Mouse (Mus musculus) heart, embryonic 14.5 days (tissue): ENCODE measurements around the gene Klhl3. TPM values are rescaled to one million over a fixed set of nuclear protein-coding genes. Genes with fewer than 3 reads are reported as not detected.

ENCODE experiments used
- ATAC-seq: fragments of 200-750 bp; cut with Nextera tagmentation; 2 replicates; pipeline ENCODE4 v1.8.0; 2017; ENCODE audit warnings: low read depth, moderate TSS enrichment; ENCODE audit not compliant: insufficient number of reproducible peaks, insufficient read depth, low FRiP score
- H3K27ac ChIP-seq, 2 experiments: fragments of 200-500 bp in 1 of 2; fragments of 300-500 bp in 1 of 2; sonication (generic) in 1 of 2; replicated peaks in 1 of 2; 2 replicates each; pipeline ENCODE4 v1.5.1; 2012 to 2014; ENCODE audit warnings: low read depth in 2 of 2, low read length in 2 of 2, control low read depth in 1 of 2, mild to moderate bottlenecking in 1 of 2, mixed read lengths in 1 of 2; ENCODE audit not compliant: control insufficient read depth in 1 of 2, insufficient read depth in 1 of 2
- H3K27me3 ChIP-seq: fragments of 300-500 bp; sonication (generic); 2 replicates; pipeline ENCODE4 v1.6.1; 2014; ENCODE audit warnings: mild to moderate bottlenecking, low read length, control low read depth; ENCODE audit not compliant: control insufficient read depth, insufficient read depth
- H3K36me3 ChIP-seq: fragments of 300-500 bp; sonication (generic); 2 replicates; pipeline ENCODE4 v1.6.1; 2014; ENCODE audit warnings: mild to moderate bottlenecking, control low read depth, low read length, mixed read lengths; ENCODE audit not compliant: control insufficient read depth, insufficient read depth
- H3K4me1 ChIP-seq, 2 experiments: fragments of 200-500 bp in 1 of 2; fragments of 300-500 bp in 1 of 2; sonication (generic) in 1 of 2; 2 replicates each; pipeline ENCODE4 v1.6.1; 2012 to 2014; ENCODE audit warnings: low read length in 2 of 2, control low read depth in 1 of 2, mixed read lengths in 1 of 2; ENCODE audit not compliant: control insufficient read depth in 2 of 2, insufficient read depth in 2 of 2
- H3K4me2 ChIP-seq: fragments of 300-500 bp; sonication (generic); 2 replicates; pipeline ENCODE4 v1.6.1; 2014; ENCODE audit warnings: mild to moderate bottlenecking, low read length
- H3K4me3 ChIP-seq, 2 experiments: fragments of 200-500 bp in 1 of 2; fragments of 300-500 bp in 1 of 2; sonication (generic) in 1 of 2; 2 replicates each; pipeline ENCODE4 v1.5.1; 2012 to 2014; ENCODE audit warnings: low read length in 2 of 2, mild to moderate bottlenecking in 2 of 2, control low read depth in 1 of 2, low read depth in 1 of 2, moderate library complexity in 1 of 2; ENCODE audit not compliant: control insufficient read depth in 1 of 2, insufficient read depth in 1 of 2
- H3K9ac ChIP-seq: fragments of 300-500 bp; sonication (generic); 2 replicates; pipeline ENCODE4 v1.6.1; 2014; ENCODE audit warnings: mild to moderate bottlenecking, low read length
- H3K9me3 ChIP-seq: fragments of 300-500 bp; sonication (generic); 2 replicates; pipeline ENCODE4 v1.6.1; 2016; ENCODE audit warnings: low read length, control low read depth; ENCODE audit not compliant: control insufficient read depth
- WGBS: fragments of 180-500 bp; shearing (Covaris S2); extraction: QIAGEN DNeasy Blood & Tissue Kit; methylation state at CpG from one replicate; pipeline ENCODE4 v1.1.7; 2014; 5-methylcytosine and 5-hydroxymethylcytosine counted together
- polyA plus RNA-seq: library from polyadenylated mRNA; unstranded; fragments of >200 nt; fragmentation: Nextera tagmentation; extraction: Ambion mirVana; gene quantifications from 2 replicates; pipeline ENCODE4 v1.2.1, GENCODE M21; 2014

The Klhl3 gene
- polyA plus RNA-seq, 1 experiment from 2014 or later = 6.9 TPM

DNA sequence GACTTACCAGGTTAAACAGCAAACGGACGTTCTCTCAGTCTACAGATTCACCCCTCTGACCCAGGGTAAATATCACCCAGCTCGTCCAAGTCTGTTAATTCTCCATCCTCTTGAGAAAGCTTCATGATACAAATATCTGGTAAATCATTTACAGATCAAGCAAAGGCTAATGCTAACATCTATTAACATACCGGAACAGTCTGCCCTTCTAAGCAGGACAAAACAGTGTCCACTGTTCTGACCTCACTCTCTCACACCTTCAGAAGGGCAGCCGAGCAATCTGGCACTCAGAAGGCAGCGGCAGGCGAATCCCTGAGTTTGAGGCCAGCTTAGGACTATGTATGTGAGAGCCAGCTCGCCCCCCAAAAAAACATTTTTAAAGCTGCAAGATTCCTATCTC, 10.0 kb upstream of the Klhl3 start:
- Histone ChIP-seq H3K4me3 (no peak overlapping the region), H3K9me3 (no peaks in the 10 kb centered on the region), H3K27ac (no peak overlapping the region), H3K4me2 (no peak overlapping the region), H3K27me3 (no peaks in the 10 kb centered on the region), H3K36me3 (peaks cover 25% of the 10 kb centered on the region), H3K9ac (no peak overlapping the region), H3K4me1 (peaks cover 4 to 27% of the 10 kb centered on the region in 2 experiments)
- WGBS = 74% methylated on average over 8 of the region's 8 CpGs
- ATAC-seq = no peak

DNA sequence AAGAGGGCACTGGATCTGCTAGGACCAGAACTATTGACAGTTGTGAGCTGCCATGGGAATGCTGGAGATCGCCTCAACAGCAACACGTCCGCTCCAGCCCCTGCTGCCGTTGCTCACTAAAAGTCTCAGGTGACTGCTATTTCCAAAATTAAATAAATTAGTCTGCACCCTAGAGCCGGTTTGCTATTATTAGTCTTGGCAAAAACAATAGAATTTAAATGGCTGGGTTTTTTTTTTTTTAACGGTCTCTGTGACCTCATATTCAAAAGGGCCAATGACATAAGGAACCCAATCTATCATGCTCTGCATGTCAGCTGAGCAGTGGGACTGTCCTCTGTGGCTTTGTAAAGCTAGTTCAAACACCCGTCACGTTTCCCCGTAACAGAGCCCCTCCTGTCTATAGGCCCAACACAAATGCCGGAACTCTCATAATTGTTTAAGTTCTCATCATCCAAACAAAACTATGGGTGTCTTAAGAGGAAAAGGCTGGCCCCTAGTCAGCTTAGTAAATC, 9.4 kb upstream of the Klhl3 start:
- Histone ChIP-seq H3K36me3 (peaks cover 25% of the 10 kb centered on the region), H3K9ac (no peak overlapping the region), H3K27me3 (no peaks in the 10 kb centered on the region), H3K27ac (no peak overlapping the region), H3K4me1 (peaks cover 4 to 27% of the 10 kb centered on the region in 2 experiments), H3K9me3 (no peaks in the 10 kb centered on the region), H3K4me3 (no peak overlapping the region), H3K4me2 (no peak overlapping the region)
- 66% methylated on average over 10 of the region's 10 CpGs for WGBS
- no peak for ATAC-seq

DNA sequence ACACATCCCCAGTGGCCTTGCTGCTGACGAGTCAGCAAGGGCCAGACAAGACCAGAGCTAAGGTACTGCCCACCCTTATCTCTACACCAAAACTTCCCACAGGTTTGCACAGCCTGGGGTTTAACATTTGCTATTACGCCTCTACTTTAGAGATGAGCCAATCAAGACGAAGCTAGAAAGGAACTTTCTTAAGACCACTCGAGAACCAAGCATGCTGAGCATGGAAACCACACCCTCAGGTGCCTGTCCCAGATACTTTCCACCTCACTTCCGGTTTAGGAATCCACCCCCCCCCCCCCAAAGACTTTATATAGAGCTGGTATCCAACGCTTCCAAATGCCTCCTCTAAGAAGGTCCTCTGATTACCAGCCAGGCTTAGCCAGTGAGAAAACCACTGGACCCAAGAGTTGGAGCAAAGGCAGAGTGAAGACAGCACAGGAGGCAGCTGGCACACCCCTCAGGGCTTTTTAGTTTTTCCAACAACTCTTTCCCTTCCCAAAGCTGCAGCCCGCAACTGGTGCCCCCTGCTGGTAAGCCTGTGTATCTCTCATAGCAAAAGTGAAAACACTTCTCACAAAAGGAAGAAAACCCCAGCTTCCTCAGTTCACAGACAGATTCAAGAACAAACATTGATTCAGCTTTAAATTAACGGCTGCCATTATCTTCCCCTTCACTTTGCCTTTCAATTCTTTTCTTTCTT, 4.1 kb upstream of the Klhl3 start:
- H3K4me2 ChIP-seq = no peak overlapping the region
- H3K9ac ChIP-seq = no peak overlapping the region
- H3K27me3 ChIP-seq = no peaks in the 10 kb centered on the region
- H3K4me1 ChIP-seq = peaks cover 7 to 16% of the 10 kb centered on the region in 2 experiments
- no peaks in the 10 kb centered on the region for H3K36me3 ChIP-seq
- no peak overlapping the region for H3K27ac ChIP-seq
- 55% methylated on average over 8 of the region's 8 CpGs for WGBS
- ATAC-seq = no peak
- no peaks in the 10 kb centered on the region for H3K9me3 ChIP-seq
- H3K4me3 ChIP-seq = no peak overlapping the region

DNA sequence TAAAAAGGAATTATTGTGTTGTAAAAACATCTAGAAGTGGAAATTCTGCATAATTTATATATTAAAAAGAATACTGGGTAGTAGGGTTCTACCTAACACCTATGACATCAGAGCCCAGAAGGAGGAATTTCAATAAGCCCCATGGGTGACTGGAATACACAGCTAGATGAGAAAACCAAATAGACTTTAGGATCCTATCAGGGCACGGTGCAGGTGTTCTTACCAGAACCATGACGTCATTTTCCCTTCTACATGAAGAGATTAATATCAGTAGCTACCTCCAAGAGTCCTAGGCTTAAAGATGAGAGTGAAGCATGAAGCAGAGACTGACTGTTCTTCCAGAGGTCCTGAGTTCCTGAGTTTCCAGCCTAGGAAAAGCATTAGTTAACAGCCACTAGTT, 3.4 kb upstream of the Klhl3 start:
- ATAC-seq = no peak
- WGBS = 82% methylated on average over 2 of the region's 2 CpGs
- no peaks in the 10 kb centered on the region for H3K27me3 ChIP-seq
- no peak overlapping the region for H3K4me3 ChIP-seq
- H3K4me2 ChIP-seq = no peak overlapping the region
- no peak overlapping the region for H3K9ac ChIP-seq
- H3K36me3 ChIP-seq = no peaks in the 10 kb centered on the region
- no peak overlapping the region for H3K27ac ChIP-seq
- H3K9me3 ChIP-seq = no peaks in the 10 kb centered on the region
- peaks cover 13 to 21% of the 10 kb centered on the region in 2 experiments for H3K4me1 ChIP-seq

DNA sequence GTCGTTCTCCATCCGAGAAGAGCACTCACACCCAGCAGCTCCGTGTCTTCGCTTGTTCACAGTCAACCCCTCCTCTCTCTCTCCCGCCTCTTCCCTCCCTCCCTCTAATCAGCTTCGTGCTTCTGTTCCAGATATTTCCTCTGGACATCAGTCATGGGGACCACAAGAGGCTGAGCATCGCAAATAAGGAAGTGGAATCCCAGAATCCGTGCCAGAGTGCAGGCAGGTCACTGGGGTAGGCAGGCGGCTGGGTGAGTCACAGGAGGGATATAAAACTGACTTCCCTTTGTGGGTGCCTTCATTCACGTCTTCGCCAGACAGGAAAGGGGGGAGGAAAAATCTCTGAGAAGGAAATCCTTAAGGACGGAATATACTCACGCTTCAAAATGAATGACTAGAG, 1.8 kb upstream of the Klhl3 start:
- no peaks in the 10 kb centered on the region for H3K27me3 ChIP-seq
- peak overlapping the region in 1 of 2 experiments; percentile 31; a peak in 2 of 4 replicates for H3K27ac ChIP-seq
- H3K4me3 ChIP-seq = no peak overlapping the region
- H3K9me3 ChIP-seq = no peaks in the 10 kb centered on the region
- 0 out of 2 replicates have a peak overlapping the region, but pooled peaks have one; percentile 20 for H3K4me2 ChIP-seq
- 24% methylated on average over 13 of the region's 13 CpGs for WGBS
- H3K4me1 ChIP-seq = peaks cover 13 to 21% of the 10 kb centered on the region in 2 experiments
- ATAC-seq = peak; percentile 62
- H3K9ac ChIP-seq = no peak overlapping the region
- H3K36me3 ChIP-seq = no peaks in the 10 kb centered on the region

DNA sequence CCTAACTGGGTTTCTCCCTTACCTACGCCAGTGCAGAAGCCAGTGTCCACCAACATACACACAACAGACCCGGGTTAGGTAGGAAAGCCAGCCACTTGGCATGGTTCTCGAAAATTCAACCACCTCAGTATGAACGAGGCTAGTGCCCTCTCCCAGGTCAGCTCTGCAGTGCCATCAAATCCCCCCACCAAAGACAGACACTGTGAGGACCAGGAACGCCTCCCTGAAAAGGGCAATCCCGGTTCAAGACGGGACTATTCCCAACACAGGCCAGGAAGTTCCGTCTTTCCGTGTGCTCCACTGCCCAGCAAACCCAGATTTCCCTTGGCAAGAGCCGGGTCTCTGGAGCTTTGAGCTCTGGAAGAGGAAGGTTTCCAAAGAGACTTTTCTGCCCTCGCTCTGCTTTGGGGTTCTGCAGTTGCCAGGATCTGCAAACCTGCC, 771 bp downstream of the Klhl3 start:
- H3K27ac ChIP-seq = peak overlapping the region; percentile 61 to 77; a peak in 3 of 4 replicates
- peaks cover 17 to 21% of the 10 kb centered on the region in 2 experiments for H3K4me1 ChIP-seq
- H3K4me2 ChIP-seq = peak overlapping the region; percentile 89
- peak overlapping the region; percentile 80 for H3K9ac ChIP-seq
- WGBS = 15% methylated on average over 11 of the region's 11 CpGs
- H3K4me3 ChIP-seq = peak overlapping the region; percentile 69 to 73
- no peaks in the 10 kb centered on the region for H3K27me3 ChIP-seq
- no peaks in the 10 kb centered on the region for H3K9me3 ChIP-seq
- H3K36me3 ChIP-seq = no peaks in the 10 kb centered on the region
- ATAC-seq = 0 out of 2 replicates have a peak, but pooled peaks have one; percentile 5

DNA sequence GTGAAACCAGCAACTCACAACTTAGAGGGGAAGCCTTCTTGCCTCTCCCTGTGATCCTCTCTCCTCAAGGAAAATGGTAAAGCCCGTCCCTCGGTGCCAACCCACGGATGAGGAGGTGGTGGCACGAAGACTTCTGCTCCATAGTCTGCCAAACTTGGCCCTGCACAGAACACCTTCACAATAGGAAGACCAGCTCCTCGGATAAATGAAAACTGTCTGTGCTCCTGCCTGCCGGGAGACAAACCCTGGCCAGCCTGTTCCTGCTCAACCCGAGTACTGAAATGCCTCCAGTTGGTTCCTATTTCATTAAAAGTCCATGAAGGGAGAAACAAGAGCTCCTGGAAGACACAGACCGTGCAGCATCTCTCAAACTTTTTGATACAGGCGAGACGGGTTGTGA, 1.2 kb downstream of the Klhl3 start:
- 65% methylated on average over 10 of the region's 10 CpGs for WGBS
- Histone ChIP-seq H3K4me2 (peak overlapping the region; percentile 89), H3K27me3 (no peaks in the 10 kb centered on the region), H3K9ac (peak overlapping the region; percentile 80), H3K27ac (no peak overlapping the region), H3K9me3 (no peaks in the 10 kb centered on the region), H3K36me3 (no peaks in the 10 kb centered on the region), H3K4me1 (peaks cover 17 to 21% of the 10 kb centered on the region in 2 experiments), H3K4me3 (peak overlapping the region; percentile 69 to 73)
- no peak for ATAC-seq
